Mouse (Mus musculus) layer of hippocampus, postnatal 10 days (tissue): ENCODE results near the gene Smap2. TPM values are rescaled to one million over a fixed set of nuclear protein-coding genes. Genes with fewer than 3 reads are reported as not detected.

ENCODE experiments used
- DNase-seq, 2 experiments: peaks; one replicate each; pipeline ENCODE4 v3.0.0; 2021; ENCODE audit warnings: low spot score in 2 of 2
- total RNA-seq, 2 experiments: library from RNA; stranded (reverse); gene quantifications; 2 replicates each; pipeline ENCODE4 v1.2.3; 2021

The Smap2 gene
- total RNA-seq, 2 experiments from 2014 or later: 123 to 131 TPM

- DNase-seq: no peak
These were observed 38.8 kb downstream of the Smap2 start for GRCm38 (mm10) chr4:120978221-120978620.

- no peak for DNase-seq
These were observed 41.7 kb downstream of the Smap2 start for GRCm38 (mm10) chr4:120975428-120975734.

GRCm38 (mm10) chr4:120974711-120975427 is 42.2 kb downstream of the Smap2 start:
- no peak for DNase-seq

DNA sequence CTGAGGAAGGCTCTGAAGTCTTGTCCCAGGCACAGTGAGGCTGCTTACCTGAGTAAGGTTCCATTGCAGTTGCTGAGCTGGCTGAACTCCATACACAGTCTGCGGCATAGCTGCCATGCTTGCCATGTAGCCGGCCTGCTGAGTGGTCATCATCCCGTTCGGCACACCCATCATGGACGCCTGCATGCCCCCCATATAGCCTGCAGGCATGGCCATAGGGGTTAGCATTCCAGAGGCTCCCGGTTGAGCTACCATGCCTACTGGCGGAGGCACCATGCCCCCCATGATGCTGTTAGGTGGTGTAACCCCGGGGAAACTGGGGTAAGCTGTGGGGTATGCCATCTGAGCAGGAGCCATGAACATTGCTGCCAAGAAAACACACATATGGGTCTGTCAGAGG is 45.2 kb downstream of the Smap2 start:
- DNase-seq: no peak

DNA sequence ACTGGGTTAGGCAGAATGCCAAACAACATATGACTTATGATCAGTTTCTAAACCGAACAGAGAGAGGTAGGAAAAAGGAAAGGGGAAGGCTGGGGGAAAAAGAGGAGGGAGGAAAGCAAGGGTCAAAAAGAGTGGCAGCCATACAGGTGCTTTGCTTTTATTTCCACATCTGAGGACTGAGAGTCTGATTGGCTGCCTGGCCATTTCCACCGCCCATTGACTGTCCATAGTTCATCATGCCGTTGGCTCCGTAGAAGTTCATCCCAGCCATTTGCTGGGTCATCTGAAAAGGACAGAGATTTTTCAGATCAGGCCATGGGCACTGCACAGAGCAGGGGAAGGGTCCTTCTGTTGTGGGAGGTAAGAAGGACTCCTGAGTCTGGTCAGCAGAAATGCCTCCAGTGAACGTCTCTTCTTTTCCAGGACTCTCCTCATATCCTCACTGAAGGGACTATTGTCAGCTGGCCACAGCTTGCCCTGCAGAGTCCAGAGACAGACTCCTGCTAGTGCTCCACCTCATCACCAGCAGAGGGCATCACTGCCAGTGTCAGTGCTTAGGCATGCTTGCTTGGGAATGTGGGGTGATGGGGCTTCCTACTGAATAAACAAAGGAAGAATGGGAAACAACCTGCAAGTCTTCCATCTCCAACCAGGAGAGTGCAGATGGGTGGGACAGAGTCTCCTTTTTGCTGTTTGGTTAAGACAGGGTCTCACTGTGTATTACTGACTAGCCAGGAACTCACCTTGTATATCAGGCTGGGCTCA is 47.5 kb downstream of the Smap2 start:
- peak; percentile 51 to 64 for DNase-seq

DNA sequence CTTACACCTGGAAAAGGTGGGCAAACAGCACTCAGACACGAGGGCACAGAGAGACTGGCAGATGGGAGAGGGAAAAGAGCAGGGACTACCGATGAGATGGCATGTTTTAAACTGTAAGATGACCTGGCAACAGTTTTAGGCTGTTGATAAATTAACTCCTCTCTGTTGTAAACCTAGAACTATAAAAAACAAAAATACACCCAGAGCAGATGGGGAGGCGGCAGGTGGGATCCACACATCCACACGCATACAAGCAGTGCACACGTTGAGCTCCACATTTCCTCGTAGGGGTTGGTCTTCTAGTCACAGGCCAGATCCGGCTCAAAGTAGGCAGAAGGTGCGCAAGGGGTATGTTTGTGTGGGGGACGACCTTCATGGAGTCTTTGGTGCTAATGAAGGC is 48.6 kb downstream of the Smap2 start:
- DNase-seq: no peak

GRCm38 (mm10) chr4:120955586-120955985 is 61.5 kb downstream of the Smap2 start:
- DNase-seq: no peak

GRCm38 (mm10) chr4:120953667-120954066 is 63.4 kb downstream of the Smap2 start:
- no peak for DNase-seq

- DNase-seq: no peak
These were observed 64.0 kb downstream of the Smap2 start for GRCm38 (mm10) chr4:120953038-120953437.

DNA sequence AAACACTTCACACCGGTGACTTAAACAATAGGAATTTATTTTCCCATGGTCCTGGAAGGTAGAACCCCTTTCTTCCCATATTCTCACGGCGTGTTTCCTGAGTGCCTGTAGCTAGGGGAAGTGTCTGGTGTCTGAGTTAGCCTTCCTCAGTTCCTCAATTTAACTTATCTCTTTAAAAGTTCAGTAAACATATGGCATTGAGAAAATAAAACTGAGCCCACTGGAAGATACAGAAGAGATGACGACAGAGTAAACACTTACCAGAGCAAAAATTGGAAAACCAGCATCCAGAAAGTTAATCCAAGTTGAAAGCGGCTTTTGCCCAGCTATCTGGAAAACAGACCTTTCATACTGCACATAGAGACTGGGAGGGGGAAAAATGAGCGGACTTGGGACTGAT is 64.9 kb downstream of the Smap2 start:
- no peak for DNase-seq

- peak; percentile 82 to 88 for DNase-seq
These were observed 65.5 kb downstream of the Smap2 start, which contains the start of gene Zfp69 for GRCm38 (mm10) chr4:120951428-120951973. Gene Zfp69 (minus strand): TSS chr4:120951699.

DNA sequence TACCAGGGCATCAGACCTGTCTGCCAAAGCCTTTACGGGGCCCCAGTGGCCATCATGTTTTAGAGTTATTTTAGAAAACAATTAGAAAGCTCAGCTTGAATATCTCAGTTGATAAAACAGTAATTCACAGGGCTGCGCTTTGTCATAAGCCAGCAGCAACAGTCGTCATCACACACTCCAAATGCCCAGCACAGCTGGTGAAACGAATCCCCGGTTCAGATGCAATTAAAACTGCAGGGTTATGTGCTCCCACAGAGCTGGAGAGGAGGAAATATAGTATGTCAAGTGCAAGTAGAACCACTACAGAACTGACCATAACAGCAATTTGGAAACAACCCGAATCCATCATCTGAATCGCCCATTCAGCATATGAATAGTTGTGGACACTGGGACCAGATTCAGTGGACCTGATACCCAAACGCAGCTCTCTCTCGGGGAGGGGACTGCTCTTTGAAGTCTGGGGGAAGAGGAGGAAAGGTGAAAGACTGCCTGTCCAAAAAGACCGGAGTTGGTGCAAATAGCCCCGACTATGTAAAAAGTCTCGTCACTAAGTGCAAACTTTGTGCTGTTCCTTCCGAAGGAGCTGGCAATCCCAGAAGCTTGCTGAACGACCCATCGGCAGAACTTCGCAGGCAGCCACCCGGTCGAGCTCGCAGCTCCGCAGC is 66.2 kb downstream of the Smap2 start:
- no peak for DNase-seq

DNA sequence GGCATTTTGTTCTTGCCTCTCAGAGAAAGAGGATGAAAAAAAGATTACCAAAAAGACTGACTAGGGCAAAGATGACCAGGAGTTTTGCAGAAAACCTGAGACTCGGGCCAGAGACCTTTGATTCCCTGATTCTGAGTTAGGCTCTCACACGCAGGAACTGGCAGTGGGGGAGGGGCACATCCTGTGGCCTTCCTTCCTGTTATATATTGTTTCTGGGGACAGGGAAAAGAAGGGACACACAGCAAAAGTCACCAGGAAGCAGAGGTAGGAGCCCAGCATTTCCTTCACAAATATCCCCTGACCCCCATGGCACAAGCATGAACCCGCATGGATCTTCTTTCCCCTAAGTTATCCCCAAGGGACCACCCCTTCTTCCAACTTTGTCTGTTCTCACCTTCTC is 68.1 kb downstream of the Smap2 start:
- DNase-seq: no peak

- DNase-seq: no peak
These were observed 82.0 kb downstream of the Smap2 start for GRCm38 (mm10) chr4:120935006-120935405.

DNA sequence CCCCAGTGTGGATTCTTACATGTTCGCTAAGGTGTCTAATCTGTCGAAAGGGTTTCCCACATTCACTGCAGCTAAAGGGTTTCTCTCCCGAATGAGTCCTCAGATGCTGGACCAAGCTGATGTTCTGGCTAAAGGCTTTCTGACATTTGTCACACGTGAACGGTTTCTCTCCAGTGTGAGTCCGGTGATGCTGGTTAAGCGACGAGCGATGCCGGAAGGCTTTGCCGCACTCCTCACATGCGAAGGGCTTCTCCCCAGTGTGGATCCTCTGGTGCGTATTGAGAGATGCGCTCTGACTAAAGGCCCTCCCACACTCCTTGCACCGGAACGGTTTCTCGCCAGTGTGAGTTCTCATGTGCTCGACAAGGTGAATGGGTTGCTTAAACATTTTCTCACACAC is 86.3 kb downstream of the Smap2 start:
- no peak for DNase-seq

DNA sequence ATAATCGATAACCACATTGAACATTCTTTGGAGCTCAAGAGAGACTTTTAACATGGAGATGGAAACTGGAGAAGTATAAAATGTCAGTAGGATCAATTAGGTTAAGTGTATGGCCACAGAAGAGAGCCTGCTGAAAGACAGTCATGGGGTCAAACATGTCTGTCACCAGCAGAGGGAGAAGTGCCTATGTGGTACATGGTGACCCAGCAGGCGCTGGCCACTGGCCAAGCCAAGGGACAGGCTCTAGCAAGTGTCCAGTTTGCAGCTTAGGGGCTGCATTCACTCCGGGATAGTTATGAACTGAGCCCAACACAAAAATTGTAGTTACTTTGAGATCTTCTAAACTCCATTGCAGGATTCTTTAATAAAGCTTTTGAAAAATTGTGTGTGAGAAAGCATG is 88.4 kb downstream of the Smap2 start:
- no peak for DNase-seq

DNA sequence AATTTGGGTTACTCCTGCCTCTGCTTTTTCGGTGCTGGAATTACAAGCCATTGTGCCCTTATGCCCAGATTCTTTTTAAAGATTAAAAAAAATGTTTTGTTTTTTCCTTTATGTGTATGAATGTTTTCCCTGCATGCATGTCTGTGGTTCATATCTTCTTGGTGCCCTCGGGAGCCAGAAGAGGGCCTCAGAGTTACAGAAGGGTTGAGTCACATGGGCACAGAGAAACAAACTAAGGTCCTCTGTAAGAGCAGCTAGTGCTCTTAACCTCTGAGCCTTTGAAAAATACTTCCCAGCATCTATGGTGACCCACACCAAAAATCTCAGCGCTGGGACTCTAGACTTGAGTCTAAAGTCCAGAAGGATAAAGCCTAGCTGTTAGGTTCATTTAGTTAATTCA is 91.7 kb downstream of the Smap2 start:
- DNase-seq: no peak

GRCm38 (mm10) chr4:120924554-120925299 is 92.3 kb downstream of the Smap2 start, which contains the start of gene Exo5:
Gene Exo5 (minus strand): TSS chr4:120925017.
- peak; percentile 90 to 92 for DNase-seq

GRCm38 (mm10) chr4:120921461-120921860 is 95.6 kb downstream of the Smap2 start:
- no peak for DNase-seq
